Mouse (Mus musculus): ENCODE measurements around the gene Cyb561d2. TPM values are rescaled to one million over a fixed set of nuclear protein-coding genes. Genes with fewer than 3 reads are reported as not detected.
A peak's percentile ranks its signal among the peaks of the same experiment; 100 is the strongest.

Cyb561d2 gene
- total and polyA plus RNA-seq, 3 experiments = 37.8 to 38.1 TPM; not detected in 1

DNA sequence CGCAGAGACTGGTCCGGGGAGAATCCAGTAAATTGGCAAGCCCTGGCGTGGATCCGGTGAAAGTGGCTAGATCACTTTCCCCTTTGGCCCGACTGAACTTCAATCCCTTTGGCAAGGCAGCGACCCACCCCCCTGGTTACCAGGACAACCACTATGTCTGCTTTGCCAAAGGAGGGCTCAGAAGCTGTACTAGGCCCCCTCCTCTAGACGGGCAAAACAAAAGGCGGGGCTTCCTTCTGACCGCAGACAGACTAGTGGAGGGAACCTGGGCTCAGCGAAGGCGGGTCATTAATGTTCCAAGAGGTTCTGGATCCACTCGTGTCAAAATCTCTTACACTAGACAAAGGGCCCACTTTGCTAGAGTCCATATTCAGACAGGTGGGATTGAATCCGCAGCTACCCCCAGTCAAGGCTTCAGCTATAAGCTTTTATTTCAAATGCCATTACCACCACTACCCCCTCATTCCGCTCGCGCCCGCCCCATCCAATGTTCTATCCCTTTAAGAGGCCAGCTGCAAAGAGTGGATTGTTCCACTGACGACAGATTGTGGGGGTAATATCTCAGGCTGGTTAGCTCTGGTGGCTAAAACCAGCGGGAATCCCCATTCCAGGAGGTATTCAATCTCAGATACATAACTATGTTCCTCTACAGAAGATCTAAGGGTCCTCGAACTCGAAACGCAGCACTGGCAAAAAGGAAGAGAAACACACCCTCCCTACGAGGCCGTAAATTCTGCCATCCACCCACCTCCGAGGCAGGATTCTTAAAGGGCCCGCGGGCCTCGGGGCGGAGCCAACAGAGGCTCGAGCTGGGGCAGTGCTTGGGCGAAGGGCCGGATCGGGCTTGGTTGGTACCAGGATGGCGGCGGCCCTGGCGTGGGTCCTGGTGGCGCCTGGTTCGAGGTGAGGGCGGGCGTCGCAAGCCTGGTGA, 26.6 kb upstream of the Cyb561d2 start (continued):
- TF ChIP-seq NELFE (IDR thresholded peaks at IDR 0.05; ENCODE audit: low read depth, low read length) = peak; percentile 50; the same call in 1 of the 2 replicates
- TF ChIP-seq MAZ (IDR thresholded peaks at IDR 0.05; ENCODE audit: low read depth, low read length) = peak; percentile 50; the same call in 1 of the 2 replicates
- TF ChIP-seq ZMIZ1 (IDR thresholded peaks at IDR 0.05; ENCODE audit: low read depth, low read length) = no peak
- TF ChIP-seq CTCF (IDR thresholded peaks at IDR 0.05 in 2 of 3, conservative IDR thresholded peaks at IDR 0.05 in 1 of 3; ENCODE audit: control insufficient read depth in 1 of 3, insufficient read depth in 1 of 3, low read depth in 2 of 3, low read length in 3 of 3, poor library complexity in 1 of 3, severe bottlenecking in 1 of 3) = no peak

DNA sequence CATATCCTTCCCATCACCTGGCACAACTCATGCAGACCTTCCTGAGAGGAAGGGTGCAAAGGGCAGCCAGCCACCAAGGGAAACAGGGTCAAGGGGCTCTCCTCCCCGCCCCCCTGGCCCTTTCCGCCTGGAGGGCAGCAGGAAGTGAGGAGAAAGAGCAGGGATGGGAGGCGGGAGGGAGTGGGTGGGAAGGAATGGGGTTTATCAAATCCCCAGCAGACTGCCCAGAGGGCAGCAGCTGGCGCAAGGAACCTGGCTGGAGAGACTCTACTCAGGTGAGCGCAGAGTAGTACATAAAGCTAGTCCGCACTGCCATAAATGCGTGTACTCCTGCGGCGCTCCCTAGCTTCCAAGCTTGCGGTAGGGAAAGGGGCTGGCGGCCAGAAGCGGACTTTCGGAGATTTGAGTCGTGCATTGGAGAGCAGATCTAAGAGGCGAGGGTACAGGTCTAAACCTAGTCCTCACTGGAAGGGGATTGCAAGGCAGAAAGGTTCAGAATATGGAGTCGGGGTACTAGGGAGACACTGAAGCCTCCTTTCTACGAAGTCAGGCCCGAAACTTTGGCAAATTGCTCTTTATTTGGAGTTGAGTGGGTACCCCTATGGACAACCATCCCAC, 25.8 kb upstream of the Cyb561d2 start, which contains the start of gene Hyal2:
Gene Hyal2 (plus strand): TSS at position 244 of the 618 bp plus-strand sequence.
- no peak for DNase-seq (ENCODE audit: low read depth, low spot score)
- H3K9ac ChIP-seq (ENCODE audit: control insufficient read depth, low read depth, low read length, poor library complexity, severe bottlenecking) = peak within 1 kb of the TSS; percentile 77
- H3K27me3 ChIP-seq (ENCODE audit: control insufficient read depth in 1 of 2, insufficient read depth in 2 of 2, low read length in 2 of 2) = no peaks in the 10 kb centered on the region
- H3K4me3 ChIP-seq (ENCODE audit: control insufficient read depth in 1 of 2, insufficient read depth in 1 of 2, low read depth in 2 of 2, low read length in 2 of 2) = peak within 1 kb of the TSS; percentile 54 to 76
- TF ChIP-seq HCFC1 (IDR thresholded peaks at IDR 0.05; ENCODE audit: low read depth, low read length) (no peak), KAT2A (conservative IDR thresholded peaks at IDR 0.05; ENCODE audit: low read depth, low read length) (no peak), ZC3H11A (IDR thresholded peaks at IDR 0.05; ENCODE audit: low read depth, low read length) (no peak)
- no peaks in the 10 kb centered on the region for H3K9me3 ChIP-seq (replicated peaks; ENCODE audit: insufficient read depth, low read length)
- H3K36me3 ChIP-seq (ENCODE audit: control insufficient read depth in 1 of 2, insufficient read depth in 2 of 2, low read length in 2 of 2) = peaks cover 0 to 30% of the 10 kb centered on the region in 2 experiments; a peak in 2 of 4 replicates
- peaks cover 23% of the 10 kb centered on the region for H3K79me2 ChIP-seq (ENCODE audit: control insufficient read depth, insufficient read depth, low read length, poor library complexity)
- peak within 1 kb of the TSS; percentile 82 for H3K27ac ChIP-seq (ENCODE audit: control insufficient read depth, low read depth, low read length)
- peaks cover 9 to 49% of the 10 kb centered on the region in 2 experiments for H3K4me1 ChIP-seq (ENCODE audit: control insufficient read depth in 1 of 2, insufficient read depth in 2 of 2, low read length in 2 of 2)

DNA sequence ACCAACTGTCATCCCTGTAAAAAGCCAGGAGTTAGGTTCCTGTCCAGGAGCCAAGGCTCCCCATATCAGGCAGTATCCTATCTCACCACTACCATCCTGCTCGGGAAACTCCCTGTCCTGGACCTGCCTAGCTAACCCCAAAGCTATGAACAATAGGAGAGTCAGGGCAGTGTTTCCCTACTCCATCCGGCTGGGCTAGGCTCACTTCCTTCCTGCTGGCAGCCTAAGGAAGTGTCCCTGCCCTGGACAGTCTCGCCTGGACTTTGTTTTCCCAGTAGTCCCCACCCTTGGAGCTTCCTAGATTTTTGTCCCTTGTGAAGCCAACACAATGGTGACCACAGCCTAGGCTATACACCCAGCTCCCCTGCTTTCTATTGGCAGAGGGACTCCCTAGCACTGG, 24.9 kb upstream of the Cyb561d2 start:
- no peak overlapping the region for H3K27ac ChIP-seq (ENCODE audit: control insufficient read depth, low read depth, low read length)
- peaks cover 23% of the 10 kb centered on the region for H3K79me2 ChIP-seq (ENCODE audit: control insufficient read depth, insufficient read depth, low read length, poor library complexity)
- H3K36me3 ChIP-seq (ENCODE audit: control insufficient read depth in 1 of 2, insufficient read depth in 2 of 2, low read length in 2 of 2) = peaks cover 0 to 23% of the 10 kb centered on the region in 2 experiments; a peak in 3 of 4 replicates
- peaks cover 6 to 40% of the 10 kb centered on the region in 2 experiments; a peak in 3 of 4 replicates for H3K4me1 ChIP-seq (ENCODE audit: control insufficient read depth in 1 of 2, insufficient read depth in 2 of 2, low read length in 2 of 2)
- no peaks in the 10 kb centered on the region for H3K27me3 ChIP-seq (ENCODE audit: control insufficient read depth in 1 of 2, insufficient read depth in 2 of 2, low read length in 2 of 2)
- H3K4me3 ChIP-seq (ENCODE audit: control insufficient read depth in 1 of 2, insufficient read depth in 1 of 2, low read depth in 2 of 2, low read length in 2 of 2) = no peak overlapping the region
- H3K9ac ChIP-seq (ENCODE audit: control insufficient read depth, low read depth, low read length, poor library complexity, severe bottlenecking) = no peak overlapping the region
- H3K9me3 ChIP-seq (replicated peaks; ENCODE audit: insufficient read depth, low read length) = no peaks in the 10 kb centered on the region
- DNase-seq (ENCODE audit: low read depth, low spot score) = no peak
- TF ChIP-seq USF1 (IDR thresholded peaks at IDR 0.05; ENCODE audit: low read depth, low read length) (no peak), CTCF (IDR thresholded peaks at IDR 0.05 in 2 of 3, conservative IDR thresholded peaks at IDR 0.05 in 1 of 3; ENCODE audit: control insufficient read depth in 1 of 3, insufficient read depth in 1 of 3, low read depth in 2 of 3, low read length in 3 of 3, poor library complexity in 1 of 3, severe bottlenecking in 1 of 3) (no peak), UBTF (IDR thresholded peaks at IDR 0.05; ENCODE audit: borderline replicate concordance, insufficient read depth, low read depth, low read length) (no peak), MYB (IDR thresholded peaks at IDR 0.05; ENCODE audit: low read depth, low read length) (no peak), CHD1 (IDR thresholded peaks at IDR 0.05; ENCODE audit: low read depth, low read length) (no peak), MXI1 (IDR thresholded peaks at IDR 0.05; ENCODE audit: low read depth, low read length) (no peak), ELF1 (IDR thresholded peaks at IDR 0.05; ENCODE audit: low read depth, low read length) (no peak)

All from MEL (cell line).